Mouse (Mus musculus): ENCODE data around the gene Myo9a. TPM values are rescaled to one million over a fixed set of nuclear protein-coding genes. Genes with fewer than 3 reads are reported as not detected.

Myo9a gene
- total and polyA plus RNA-seq, 3 experiments: 3.3 to 131 (median 4.5) TPM

GRCm38 (mm10) chr9:59953556-59953955 is 202.9 kb downstream of the Myo9a start:
- H3K79me2 ChIP-seq (ENCODE audit: control insufficient read depth, insufficient read depth, low read length, poor library complexity): no peaks in the 10 kb centered on the region
- no peak overlapping the region for H3K9ac ChIP-seq (ENCODE audit: control insufficient read depth, low read depth, low read length, poor library complexity, severe bottlenecking)
- no peaks in the 10 kb centered on the region for H3K9me3 ChIP-seq (replicated peaks; ENCODE audit: insufficient read depth, low read length)
- H3K4me3 ChIP-seq (ENCODE audit: control insufficient read depth in 1 of 2, insufficient read depth in 1 of 2, low read depth in 2 of 2, low read length in 2 of 2): no peak overlapping the region
- H3K27me3 ChIP-seq (ENCODE audit: control insufficient read depth in 1 of 2, insufficient read depth in 2 of 2, low read length in 2 of 2): peaks cover 1 to 7% of the 10 kb centered on the region in 2 experiments; a peak in 3 of 4 replicates
- H3K36me3 ChIP-seq (ENCODE audit: control insufficient read depth in 1 of 2, insufficient read depth in 2 of 2, low read length in 2 of 2): no peaks in the 10 kb centered on the region
- DNase-seq (ENCODE audit: low read depth, low spot score): no peak
- H3K27ac ChIP-seq (ENCODE audit: control insufficient read depth, low read depth, low read length): no peak overlapping the region
- no peaks in the 10 kb centered on the region for H3K4me1 ChIP-seq (ENCODE audit: control insufficient read depth in 1 of 2, insufficient read depth in 2 of 2, low read length in 2 of 2)
- TF ChIP-seq E2F4 (IDR thresholded peaks at IDR 0.05; ENCODE audit: borderline replicate concordance, low read depth, low read length) (no peak), ELF1 (IDR thresholded peaks at IDR 0.05; ENCODE audit: low read depth, low read length) (no peak), POLR2A (IDR thresholded peaks at IDR 0.05; ENCODE audit: control insufficient read depth in 1 of 2, insufficient read depth in 1 of 2, low read depth in 1 of 2, low read length in 2 of 2, poor library complexity in 1 of 2) (no peak), HCFC1 (IDR thresholded peaks at IDR 0.05; ENCODE audit: low read depth, low read length) (no peak), GABPA (IDR thresholded peaks at IDR 0.05; ENCODE audit: low read depth, low read length) (no peak), MEF2A (IDR thresholded peaks at IDR 0.05; ENCODE audit: extremely low read depth, insufficient replicate concordance, low read depth, low read length, poor library complexity, severe bottlenecking) (no peak)

GRCm38 (mm10) chr9:59955199-59955598 is 204.5 kb downstream of the Myo9a start:
- H3K79me2 ChIP-seq (ENCODE audit: control insufficient read depth, insufficient read depth, low read length, poor library complexity): no peaks in the 10 kb centered on the region
- TF ChIP-seq USF1 (IDR thresholded peaks at IDR 0.05; ENCODE audit: low read depth, low read length): no peak
- no peak for TF ChIP-seq CHD1 (IDR thresholded peaks at IDR 0.05; ENCODE audit: low read depth, low read length)
- TF ChIP-seq NRF1 (IDR thresholded peaks at IDR 0.05; ENCODE audit: insufficient read depth, low read depth, low read length, poor library complexity, severe bottlenecking): no peak
- no peak for TF ChIP-seq CHD2 (IDR thresholded peaks at IDR 0.05; ENCODE audit: low read length)
- TF ChIP-seq RCOR1 (IDR thresholded peaks at IDR 0.05; ENCODE audit: low read depth, low read length): no peak
- TF ChIP-seq UBTF (IDR thresholded peaks at IDR 0.05; ENCODE audit: borderline replicate concordance, insufficient read depth, low read depth, low read length): no peak
- TF ChIP-seq KAT2A (conservative IDR thresholded peaks at IDR 0.05; ENCODE audit: low read depth, low read length): no peak
- no peak for TF ChIP-seq MAZ (IDR thresholded peaks at IDR 0.05; ENCODE audit: low read depth, low read length)
- no peak for TF ChIP-seq RAD21 (IDR thresholded peaks at IDR 0.05; ENCODE audit: low read depth, low read length)
- TF ChIP-seq GABPA (IDR thresholded peaks at IDR 0.05; ENCODE audit: low read depth, low read length): no peak
- TF ChIP-seq BHLHE40 (IDR thresholded peaks at IDR 0.05; ENCODE audit: borderline replicate concordance, low read depth, low read length): no peak
- TF ChIP-seq EP300 (IDR thresholded peaks at IDR 0.05; ENCODE audit: low read depth in 1 of 2, low read length in 2 of 2): no peak
- no peak for TF ChIP-seq POLR2AphosphoS2 (IDR thresholded peaks at IDR 0.05; ENCODE audit: low read length)
- TF ChIP-seq ZKSCAN1 (IDR thresholded peaks at IDR 0.05; ENCODE audit: low read depth, low read length): no peak
- no peak for TF ChIP-seq ELF1 (IDR thresholded peaks at IDR 0.05; ENCODE audit: low read depth, low read length)
- no peak for TF ChIP-seq ETS1 (IDR thresholded peaks at IDR 0.05; ENCODE audit: low read depth, low read length)
- TF ChIP-seq NELFE (IDR thresholded peaks at IDR 0.05; ENCODE audit: low read depth, low read length): no peak
- no peak for TF ChIP-seq MAFK (IDR thresholded peaks at IDR 0.05; ENCODE audit: borderline replicate concordance, low read depth, low read length)
- H3K36me3 ChIP-seq (ENCODE audit: control insufficient read depth in 1 of 2, insufficient read depth in 2 of 2, low read length in 2 of 2): no peaks in the 10 kb centered on the region
- H3K9ac ChIP-seq (ENCODE audit: control insufficient read depth, low read depth, low read length, poor library complexity, severe bottlenecking): no peak overlapping the region
- no peak for DNase-seq (ENCODE audit: low read depth, low spot score)
- H3K27ac ChIP-seq (ENCODE audit: control insufficient read depth, low read depth, low read length): no peak overlapping the region
- no peak overlapping the region for H3K4me3 ChIP-seq (ENCODE audit: control insufficient read depth in 1 of 2, insufficient read depth in 1 of 2, low read depth in 2 of 2, low read length in 2 of 2)
- H3K4me1 ChIP-seq (ENCODE audit: control insufficient read depth in 1 of 2, insufficient read depth in 2 of 2, low read length in 2 of 2): no peaks in the 10 kb centered on the region
- H3K9me3 ChIP-seq (replicated peaks; ENCODE audit: insufficient read depth, low read length): no peaks in the 10 kb centered on the region
- peaks cover 1 to 7% of the 10 kb centered on the region in 2 experiments; a peak in 3 of 4 replicates for H3K27me3 ChIP-seq (ENCODE audit: control insufficient read depth in 1 of 2, insufficient read depth in 2 of 2, low read length in 2 of 2)
